Mouse (Mus musculus) adrenal gland, adult 8-10 months (tissue): ENCODE measurements at regions not wholly inside any gene's neighbourhood (a gene's known extent, or its start where the extent isn't known, plus 50 kb on each side); places are given as distances from the start of the nearest gene placed in this dataset.

Source experiments
- DNase-seq: peaks from one replicate; pipeline ENCODE4 v3.0.0; 2022

DNA sequence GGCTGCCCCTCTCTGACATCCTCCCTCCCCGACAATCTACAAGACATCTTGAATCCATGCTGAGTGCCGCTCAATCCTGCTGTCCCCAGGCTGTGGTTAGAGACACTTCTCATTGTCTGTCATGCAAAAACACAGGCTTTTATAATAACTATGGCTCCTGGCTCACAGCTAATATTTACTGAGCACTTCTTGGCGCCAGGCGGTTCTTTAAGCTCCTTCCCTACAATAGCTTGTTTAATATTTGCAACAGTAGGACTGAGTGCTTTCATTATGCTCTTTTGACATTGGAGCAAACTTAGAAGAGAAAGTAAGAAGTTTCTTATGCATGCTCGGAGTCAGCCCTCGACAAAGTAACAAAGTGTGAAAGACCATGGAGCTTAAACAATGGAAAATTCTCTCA is 151.6 kb upstream of the Irx6 start:
- no peak for DNase-seq

DNA sequence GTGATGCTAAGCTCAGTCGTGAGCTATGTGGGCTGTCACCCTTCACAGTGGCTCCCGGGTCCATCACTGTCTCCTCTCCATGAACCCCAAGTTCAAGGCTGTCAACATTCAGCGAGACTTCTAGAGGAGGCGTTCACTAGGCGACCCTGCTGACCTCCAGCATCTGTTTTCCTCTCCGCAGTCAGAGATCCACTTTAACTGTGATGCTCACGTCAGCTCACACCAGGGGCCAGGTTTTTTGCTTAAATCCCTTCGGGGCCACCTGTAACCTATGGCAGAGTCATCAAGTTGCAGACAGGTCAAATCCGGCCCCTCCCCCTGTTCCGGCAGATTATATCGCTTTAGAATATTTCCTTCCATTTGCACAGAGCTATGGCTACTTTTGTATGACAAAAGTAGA is 144.3 kb upstream of the Irx6 start:
- no peak for DNase-seq

DNA sequence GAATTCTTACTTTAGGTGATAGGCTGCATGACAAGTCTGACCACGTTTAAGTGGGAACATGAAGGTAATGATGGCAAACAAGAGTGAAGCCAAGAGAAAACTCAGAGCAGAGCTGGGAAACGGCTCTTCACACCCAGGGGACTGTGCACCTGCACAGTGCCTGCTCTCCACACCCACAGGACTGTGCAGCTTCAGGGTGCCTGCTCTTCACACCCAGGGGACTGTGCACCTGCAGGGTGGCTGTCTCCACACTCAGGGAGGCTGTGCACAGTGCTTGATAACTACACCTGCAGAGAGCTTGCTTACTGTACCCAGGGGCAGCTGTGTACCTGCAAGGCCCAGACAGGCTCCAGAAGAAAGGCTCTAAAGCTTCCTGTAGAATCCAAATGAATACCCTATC is 133.5 kb upstream of the Irx6 start:
- no peak for DNase-seq

DNA sequence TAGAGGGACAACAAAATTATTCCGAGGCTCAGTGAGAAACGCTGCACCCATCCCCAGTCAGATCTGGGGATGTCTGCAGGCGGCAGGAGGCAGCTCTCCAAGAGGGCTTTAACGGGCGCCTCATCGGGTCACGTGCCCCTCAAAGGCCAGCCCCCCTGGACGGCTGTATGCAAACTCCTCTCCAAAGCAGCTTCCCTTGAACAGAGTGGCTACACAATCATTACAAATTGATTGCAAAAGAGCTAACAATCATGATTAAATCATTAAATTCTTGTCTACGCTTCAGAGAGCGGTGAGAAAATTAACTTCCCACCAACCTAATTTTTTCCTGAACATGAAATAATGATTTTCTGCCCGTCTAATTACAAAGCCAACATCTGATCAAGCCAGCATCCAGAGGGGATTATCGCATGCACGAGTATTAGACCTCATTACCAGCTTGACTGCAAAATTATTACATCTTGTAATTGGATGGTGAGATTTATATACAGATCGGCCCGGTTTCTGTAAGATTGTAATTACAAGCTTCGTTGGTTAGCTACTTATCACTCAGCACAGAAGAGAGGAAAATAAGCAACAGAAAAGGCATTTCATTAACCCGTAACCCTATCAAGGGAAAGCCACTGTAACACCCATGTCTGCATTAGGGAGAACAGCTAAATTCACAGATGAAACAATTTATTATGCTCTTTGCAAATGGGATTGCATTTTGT is 128.6 kb upstream of the Irx6 start:
- no peak for DNase-seq

DNA sequence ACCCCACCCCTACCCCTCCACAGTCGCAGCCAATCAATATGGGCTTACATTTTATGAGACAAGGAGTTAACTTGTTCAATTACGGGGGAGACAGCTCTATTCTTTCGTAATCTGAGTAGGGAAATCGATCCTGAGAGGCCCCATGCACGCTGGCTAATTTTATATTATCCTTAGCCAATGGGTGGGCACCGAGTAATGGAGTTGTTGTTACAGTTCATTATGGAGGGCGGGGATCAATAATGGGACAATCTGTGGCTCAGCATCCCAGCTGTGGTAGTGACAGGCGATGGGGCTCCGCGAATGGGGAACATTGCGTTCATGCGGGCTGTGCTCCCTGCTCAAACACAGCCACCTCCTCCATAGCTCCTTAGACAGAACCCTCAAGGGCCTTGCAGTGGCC is 118.9 kb upstream of the Irx6 start:
- DNase-seq: no peak

DNA sequence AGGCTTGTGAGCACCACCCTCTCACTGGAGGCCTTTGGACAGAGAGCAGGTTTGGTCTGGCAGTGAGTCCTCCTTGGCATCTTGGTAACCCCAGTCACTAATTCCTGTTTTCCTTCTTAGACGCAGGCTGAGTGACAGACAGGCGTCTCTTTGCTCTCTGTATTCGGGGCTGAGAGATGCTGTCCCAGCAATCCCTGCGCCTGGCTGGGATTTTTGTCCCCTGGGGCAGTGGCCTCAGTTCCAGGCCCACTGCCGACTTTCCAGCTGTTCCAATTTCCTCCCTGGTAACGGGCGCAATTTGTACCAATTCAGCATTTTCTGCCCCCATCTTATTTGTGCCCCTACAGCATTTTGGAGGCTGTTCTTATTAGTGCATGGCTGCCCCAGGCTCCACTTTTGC is 118.5 kb upstream of the Irx6 start:
- DNase-seq: no peak

DNA sequence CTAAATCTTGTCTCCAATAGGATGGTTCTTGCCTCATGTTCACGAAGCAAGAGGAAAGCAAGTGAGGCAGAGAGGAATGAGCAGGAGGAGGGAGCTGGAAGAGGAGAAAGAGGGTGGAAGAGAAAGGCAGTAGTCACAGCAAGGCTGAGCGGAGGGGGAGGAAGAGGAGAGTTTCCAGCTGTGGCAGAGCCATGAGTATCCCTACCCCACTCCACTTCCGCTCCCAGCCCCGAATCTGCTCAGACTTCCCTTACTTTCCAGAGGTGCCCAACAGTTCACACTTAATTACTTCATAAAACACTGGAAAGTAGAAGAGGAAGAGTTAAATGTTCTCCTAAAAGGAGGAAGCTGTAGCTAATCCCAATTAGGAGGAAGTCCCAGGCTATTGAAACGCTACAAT is 111.6 kb upstream of the Irx6 start:
- DNase-seq: no peak

DNA sequence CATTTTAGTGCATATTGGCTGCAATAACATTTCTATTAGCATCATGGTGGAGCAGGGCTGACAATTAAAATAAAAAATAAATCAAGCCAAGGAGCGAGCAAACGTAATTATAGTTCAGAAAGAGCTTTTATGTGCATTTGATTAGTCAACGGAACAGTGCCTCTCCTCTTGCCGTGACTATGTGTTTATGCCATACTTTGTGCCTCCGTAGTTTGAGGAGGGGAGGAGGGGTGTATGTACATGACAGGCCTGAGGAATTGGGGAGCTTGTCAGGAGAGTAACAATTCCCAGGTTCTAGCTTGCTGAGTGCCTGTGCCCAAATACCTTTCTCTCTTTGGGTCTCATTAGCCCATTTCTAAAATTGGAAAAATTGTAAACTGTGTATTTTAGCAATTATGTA is 111.1 kb upstream of the Irx6 start:
- DNase-seq: no peak

DNA sequence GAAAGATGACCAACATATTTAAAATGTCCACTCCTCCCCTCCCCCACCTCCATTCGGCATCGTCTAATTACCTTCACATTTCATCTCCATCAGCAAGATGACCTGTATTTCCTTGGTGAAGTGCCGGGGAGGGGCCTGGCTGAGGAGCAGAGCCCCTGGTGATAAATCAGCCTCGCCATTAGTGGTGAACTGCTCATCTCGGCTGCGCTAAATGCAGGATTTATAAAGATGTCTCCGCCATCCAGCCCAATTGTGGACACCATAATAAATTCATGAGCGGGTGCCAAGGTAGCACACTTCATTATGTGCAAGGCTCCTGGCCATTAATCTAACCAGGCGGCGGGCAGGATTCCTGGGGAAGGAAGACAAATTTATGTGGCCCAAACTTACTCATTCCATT is 104.4 kb upstream of the Irx6 start:
- no peak for DNase-seq

DNA sequence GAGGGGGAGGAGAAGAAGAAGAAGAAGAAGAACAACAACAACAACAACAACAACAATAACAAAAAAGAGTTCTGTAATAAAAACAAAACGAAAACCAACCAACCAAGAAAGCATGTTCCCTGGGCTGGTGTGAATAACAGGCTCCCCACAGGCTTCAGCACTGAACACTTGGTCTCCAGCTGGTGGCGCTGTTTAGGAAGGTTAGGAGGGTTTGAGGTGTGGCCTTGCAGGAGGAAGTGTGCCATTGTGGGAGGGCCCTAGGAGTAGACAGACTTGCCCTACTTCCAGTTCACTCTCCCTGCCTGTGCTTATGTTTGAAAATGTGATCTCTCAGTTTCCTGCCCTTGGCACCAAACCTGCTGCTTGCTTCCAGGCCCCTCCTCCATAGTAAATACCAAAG is 94.6 kb upstream of the Irx6 start:
- DNase-seq: no peak

DNA sequence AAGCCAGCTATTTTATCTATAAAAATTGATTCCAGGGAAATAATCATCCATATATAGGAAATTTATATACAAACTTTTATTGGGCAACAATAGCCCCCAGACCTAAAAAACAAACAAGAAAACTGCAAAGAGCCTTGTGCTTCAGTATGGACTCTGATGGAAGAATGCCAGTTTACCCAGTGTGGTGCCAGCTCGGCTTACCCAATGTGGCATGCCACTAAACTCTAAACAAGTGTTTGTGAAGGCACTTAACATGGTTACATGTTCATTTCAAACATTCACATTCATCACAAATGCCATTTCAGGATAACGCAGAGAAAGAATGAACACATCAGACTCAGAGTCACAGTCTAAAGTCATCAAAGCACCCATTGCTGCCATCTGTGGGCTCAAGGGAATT is 93.0 kb upstream of the Irx6 start:
- no peak for DNase-seq

DNA sequence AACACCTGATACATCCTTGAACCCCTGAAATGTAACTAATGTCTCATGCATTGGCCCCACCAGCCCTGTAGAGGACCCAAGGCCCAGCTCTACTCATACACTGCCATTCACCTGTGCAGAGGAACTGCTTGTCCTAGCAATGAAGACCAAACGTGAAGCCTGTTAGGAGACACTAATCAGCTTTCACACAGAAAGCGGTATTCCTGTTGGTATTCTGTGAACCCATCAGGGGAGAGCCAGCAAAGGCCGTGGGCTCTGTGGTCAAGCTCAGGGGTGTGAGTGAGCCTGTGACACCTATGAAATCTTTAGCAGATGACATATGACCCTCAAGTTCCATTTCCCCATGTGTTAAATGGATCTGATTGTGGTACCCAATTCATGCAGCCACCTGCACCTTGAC is 73.3 kb upstream of the Irx6 start:
- no peak for DNase-seq

DNA sequence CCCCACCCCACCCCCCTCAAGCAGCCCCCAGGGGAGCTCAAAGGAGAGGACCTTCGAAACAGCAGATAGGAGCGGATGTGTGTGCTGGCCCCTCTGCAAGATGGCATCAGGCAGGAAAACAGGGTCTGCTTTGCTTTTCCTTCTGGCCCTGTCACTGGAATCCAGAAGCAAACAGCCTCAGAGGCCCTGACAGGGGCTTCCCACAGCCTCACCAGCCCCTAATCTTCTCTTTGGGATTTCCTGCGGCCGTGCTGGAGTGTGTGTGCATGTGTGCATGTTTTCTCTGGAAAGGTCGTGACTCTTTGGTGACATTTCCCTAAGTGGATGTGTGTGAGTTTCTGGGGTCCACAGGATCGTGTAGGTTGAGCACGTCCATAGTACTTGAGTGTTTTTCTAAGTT is 71.1 kb upstream of the Irx6 start:
- DNase-seq: no peak

DNA sequence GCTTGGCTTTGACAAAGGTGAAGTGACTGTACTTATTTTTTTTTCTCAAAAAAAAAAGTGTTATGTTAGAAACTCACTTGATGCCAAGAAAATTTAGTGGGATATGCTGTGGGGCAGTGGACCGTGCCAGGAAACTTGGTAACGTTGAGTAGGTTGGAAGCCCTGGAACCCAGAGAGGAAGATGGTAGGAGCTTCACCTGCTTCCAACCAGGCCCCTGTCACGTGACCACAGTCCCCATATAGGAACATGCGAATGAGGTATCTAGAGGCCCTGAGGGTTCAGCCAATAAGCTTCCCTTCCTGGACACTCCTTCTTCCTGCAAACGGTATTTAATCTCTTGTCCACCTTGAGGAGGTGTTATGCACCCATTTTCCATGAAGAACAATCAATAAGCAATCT is 68.5 kb upstream of the Irx6 start:
- no peak for DNase-seq

DNA sequence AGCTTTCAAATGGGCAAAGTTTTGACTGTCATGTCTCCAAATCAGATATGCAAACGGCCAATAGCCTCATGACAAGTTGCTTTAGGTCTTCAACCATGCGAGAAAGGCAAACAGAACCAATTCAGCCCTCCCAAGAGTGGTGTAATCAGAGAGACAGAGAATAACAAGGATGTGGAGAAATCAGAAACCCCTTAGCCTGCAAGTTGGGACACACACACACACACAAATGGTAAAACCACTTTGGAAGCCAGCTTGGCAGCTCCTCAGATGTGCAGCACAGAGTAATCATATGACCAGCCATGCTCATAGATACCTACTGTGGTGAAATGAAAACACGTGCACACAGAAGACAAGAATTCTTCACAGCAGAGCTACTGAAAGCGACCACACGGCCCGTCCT is 66.5 kb upstream of the Irx6 start:
- no peak for DNase-seq

DNA sequence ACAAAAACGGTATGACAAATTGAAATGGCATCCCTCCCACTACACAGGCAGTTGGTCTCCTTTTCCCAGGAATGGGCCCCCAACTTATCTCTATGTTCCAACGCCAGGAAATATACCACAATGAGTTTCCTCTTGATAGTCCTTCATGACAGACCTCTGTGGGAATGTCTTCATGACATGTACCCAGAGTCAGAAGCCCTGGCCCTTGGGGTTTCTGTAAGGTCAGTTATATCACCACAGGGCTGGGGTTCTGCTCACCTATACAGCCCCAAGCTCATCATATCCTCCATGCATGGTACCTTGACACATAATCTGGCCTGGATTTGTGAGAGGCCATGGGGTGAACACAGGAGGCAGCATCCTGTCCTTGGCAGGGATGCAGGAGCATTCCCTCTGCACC is 64.2 kb upstream of the Irx6 start:
- no peak for DNase-seq

DNA sequence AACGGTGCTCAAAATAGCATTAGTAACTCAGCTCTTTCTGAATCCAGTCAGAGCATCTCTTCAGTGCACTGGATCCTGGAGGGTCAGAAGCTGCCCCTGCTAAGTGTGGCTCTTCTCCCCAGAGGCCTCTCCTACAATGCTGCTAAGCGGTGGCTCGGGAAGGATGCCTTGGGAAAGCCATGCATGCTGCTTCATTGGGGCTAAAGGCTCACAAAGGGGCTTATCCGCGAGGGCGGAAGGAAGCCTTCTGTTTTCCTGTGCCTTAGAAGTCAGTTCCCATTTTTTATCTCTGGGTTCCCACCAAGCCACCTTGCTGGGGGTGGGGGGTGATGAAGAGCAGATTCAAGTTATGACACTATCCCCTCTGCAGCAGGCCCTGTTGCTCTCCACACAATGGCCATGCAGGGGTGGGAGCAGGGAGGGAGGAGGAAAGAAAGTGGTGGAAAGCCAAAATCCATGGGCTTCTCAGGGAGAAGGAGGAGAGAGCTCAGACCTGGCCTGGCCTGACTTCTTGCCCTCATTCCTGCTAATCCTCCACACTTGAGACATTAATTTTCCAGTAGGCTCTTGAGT is 63.5 kb upstream of the Irx6 start:
- no peak for DNase-seq

DNA sequence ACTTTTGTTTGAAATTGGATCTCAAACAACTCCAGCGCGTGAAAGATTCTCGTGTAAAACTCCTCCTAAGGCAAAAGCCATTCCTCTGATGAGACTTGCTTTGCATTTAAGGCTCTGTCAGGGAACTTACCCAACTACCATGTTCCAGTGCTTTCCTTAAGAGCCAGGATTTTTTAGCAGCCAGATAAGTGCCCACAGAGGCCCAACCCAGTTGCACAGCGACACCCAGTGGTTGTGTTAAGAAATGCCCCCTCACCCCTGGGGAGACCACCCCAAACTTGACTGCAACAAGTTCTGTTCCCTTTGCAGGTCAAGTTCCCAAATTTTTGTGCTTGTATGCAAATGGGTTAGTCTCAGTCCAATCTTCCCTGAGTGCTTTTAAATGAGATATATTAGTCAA is 60.6 kb upstream of the Irx6 start:
- no peak for DNase-seq

DNA sequence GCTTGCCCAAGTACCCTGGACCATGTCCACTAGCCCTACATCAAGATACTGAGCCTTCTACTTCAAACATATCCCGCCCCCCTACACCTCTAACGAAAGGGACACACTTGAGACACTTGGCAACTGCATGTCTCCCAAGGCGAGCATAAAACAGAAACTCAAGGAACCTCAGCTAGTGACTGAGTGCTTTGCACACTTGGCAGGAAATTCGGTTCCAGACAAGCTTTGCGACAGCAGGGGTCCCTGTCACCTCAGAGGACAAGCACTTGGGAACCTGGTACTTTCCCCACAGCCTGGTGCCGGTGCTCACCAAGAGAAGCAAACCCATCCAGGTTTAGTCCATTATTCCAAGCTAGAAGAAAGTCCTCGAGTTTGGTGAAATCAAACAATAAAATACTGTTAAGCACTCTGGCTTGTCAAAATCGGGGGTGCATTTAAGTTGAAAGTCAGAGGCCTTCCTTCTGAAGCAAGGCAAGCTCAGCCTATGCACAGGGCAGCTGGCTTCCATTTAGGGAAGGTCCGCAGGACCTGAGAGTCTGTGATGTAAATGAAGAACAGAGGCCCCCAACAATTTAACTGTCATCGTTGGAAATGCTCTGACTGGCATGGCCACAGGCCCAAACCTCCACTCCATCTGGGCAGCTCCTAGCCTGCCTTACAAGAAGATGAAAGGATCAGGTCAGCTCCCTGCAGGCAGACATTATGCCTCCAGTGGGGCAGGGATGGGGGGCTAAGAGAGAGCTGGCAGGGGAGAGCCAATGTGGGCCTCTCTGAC is 57.6 kb upstream of the Irx6 start:
- no peak for DNase-seq

DNA sequence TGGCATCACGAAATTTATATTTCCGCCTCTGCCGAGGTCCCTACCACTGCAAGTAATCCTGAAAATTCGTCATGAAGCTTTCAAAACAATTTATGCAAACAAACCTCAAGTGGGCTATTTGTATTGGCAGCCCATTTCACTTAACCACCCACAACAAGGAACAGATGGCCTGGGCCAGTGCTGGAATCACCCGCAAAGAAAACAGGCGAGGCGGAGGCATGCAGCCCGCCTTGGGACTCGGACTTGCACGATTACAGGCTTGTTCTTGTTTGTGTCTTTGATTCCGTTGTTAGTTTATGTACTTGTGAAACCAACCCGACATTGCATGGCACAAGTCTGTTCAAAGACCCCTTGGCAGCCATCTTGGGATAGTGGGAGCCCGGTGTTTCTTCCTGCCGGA is 55.8 kb upstream of the Irx6 start:
- no peak for DNase-seq
